Mouse (Mus musculus): Measurements from ENCODE around the gene Lce1d.

DNA sequence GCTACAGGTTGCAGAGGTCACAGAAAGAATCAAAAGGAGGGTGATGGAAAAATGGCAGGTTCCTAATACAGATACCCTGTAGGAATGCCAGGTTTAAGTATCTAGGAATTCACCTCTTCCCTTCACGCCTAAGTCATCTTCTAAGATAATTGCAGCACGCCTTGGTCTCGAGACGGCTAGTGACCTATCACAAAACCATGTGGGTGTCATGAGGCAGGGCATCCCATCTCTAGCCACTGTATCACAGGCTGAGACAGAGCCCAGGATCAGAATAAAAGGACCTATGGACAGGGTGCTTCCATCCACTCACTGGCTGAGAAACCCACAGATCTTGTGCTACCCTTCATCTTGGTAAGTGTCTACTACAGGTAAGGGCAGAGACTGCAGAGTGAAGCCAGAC is 8.1 kb downstream of the Lce1d start, which contains the start of gene Lce1c:
- TF ChIP-seq POLR2A (IDR thresholded peaks at IDR 0.05; ENCODE audit: extremely low read depth, insufficient read depth, low read length) (no peak), CTCF (IDR thresholded peaks at IDR 0.05; ENCODE audit: extremely low read depth, insufficient read depth, low read length) (no peak)

Measured in cortical plate, adult 2 months (tissue).